Mouse (Mus musculus): ENCODE measurements around the gene Svop. TPM values are rescaled to one million over a fixed set of nuclear protein-coding genes. Genes with fewer than 3 reads are reported as not detected.
A peak's percentile ranks its signal among the peaks of the same experiment; 100 is the strongest.

Gene Svop
- polyA plus RNA-seq, 1 experiment from 2014 or later, result 1.2 TPM

GRCm38 (mm10) chr5:114077009-114077408, 14.4 kb downstream of the Svop start:
- Histone ChIP-seq H3K36me3 (ENCODE audit: control insufficient read depth, insufficient read depth, low read length) (no peaks in the 10 kb centered on the region), H3K4me3 (ENCODE audit: low read depth, low read length) (no peak overlapping the region), H3K27me3 (ENCODE audit: control insufficient read depth, insufficient read depth, low read length) (no peaks in the 10 kb centered on the region), H3K4me1 (replicated peaks; ENCODE audit: control insufficient read depth, insufficient read depth) (no peaks in the 10 kb centered on the region), H3K27ac (replicated peaks) (no peak overlapping the region), H3K9me3 (ENCODE audit: control insufficient read depth, low read length) (no peaks in the 10 kb centered on the region), H3K9ac (ENCODE audit: low read length) (no peak overlapping the region), H3K4me2 (replicated peaks; ENCODE audit: low read depth) (no peak overlapping the region)
- no peak for ATAC-seq (ENCODE audit: low FRiP score, low TSS enrichment)
- 75% methylated on average over 8 of the region's 8 CpGs for WGBS
- no peak for DNase-seq (ENCODE audit: low spot score)
- TF ChIP-seq EP300 (optimal IDR thresholded peaks at IDR 0.05), result no peak
- no peak for TF ChIP-seq CTCF (IDR thresholded peaks at IDR 0.05; ENCODE audit: low read depth)

GRCm38 (mm10) chr5:114072262-114072661, 19.1 kb downstream of the Svop start:
- H3K27me3 ChIP-seq (ENCODE audit: control insufficient read depth, insufficient read depth, low read length), result no peaks in the 10 kb centered on the region
- WGBS, result 40% methylated on average over 2 of the region's 2 CpGs
- no peak overlapping the region for H3K9ac ChIP-seq (ENCODE audit: low read length)
- no peak for DNase-seq (ENCODE audit: low spot score)
- H3K4me1 ChIP-seq (replicated peaks; ENCODE audit: control insufficient read depth, insufficient read depth), result no peaks in the 10 kb centered on the region
- no peak overlapping the region for H3K27ac ChIP-seq (replicated peaks)
- no peaks in the 10 kb centered on the region for H3K36me3 ChIP-seq (ENCODE audit: control insufficient read depth, insufficient read depth, low read length)
- TF ChIP-seq CTCF (IDR thresholded peaks at IDR 0.05; ENCODE audit: low read depth) (no peak), EP300 (optimal IDR thresholded peaks at IDR 0.05) (no peak)
- ATAC-seq (ENCODE audit: low FRiP score, low TSS enrichment), result no peak
- no peaks in the 10 kb centered on the region for H3K9me3 ChIP-seq (ENCODE audit: control insufficient read depth, low read length)
- H3K4me2 ChIP-seq (replicated peaks; ENCODE audit: low read depth), result no peak overlapping the region
- H3K4me3 ChIP-seq (ENCODE audit: low read depth, low read length), result no peak overlapping the region

GRCm38 (mm10) chr5:114070858-114071257, 20.5 kb downstream of the Svop start:
- Histone ChIP-seq H3K9me3 (ENCODE audit: control insufficient read depth, low read length) (no peaks in the 10 kb centered on the region), H3K27ac (replicated peaks) (no peak overlapping the region), H3K4me2 (replicated peaks; ENCODE audit: low read depth) (no peak overlapping the region), H3K27me3 (ENCODE audit: control insufficient read depth, insufficient read depth, low read length) (no peaks in the 10 kb centered on the region), H3K9ac (ENCODE audit: low read length) (no peak overlapping the region), H3K4me3 (ENCODE audit: low read depth, low read length) (no peak overlapping the region), H3K36me3 (ENCODE audit: control insufficient read depth, insufficient read depth, low read length) (no peaks in the 10 kb centered on the region), H3K4me1 (replicated peaks; ENCODE audit: control insufficient read depth, insufficient read depth) (no peaks in the 10 kb centered on the region)
- ATAC-seq (ENCODE audit: low FRiP score, low TSS enrichment) (no peak), DNase-seq (ENCODE audit: low spot score) (no peak)
- TF ChIP-seq EP300 (optimal IDR thresholded peaks at IDR 0.05), result no peak
- peak; percentile 17; the same call in 1 of the 2 replicates for TF ChIP-seq CTCF (IDR thresholded peaks at IDR 0.05; ENCODE audit: low read depth)
- WGBS, result 91% methylated on average over 4 of the region's 4 CpGs

- no peaks in the 10 kb centered on the region for H3K4me1 ChIP-seq (replicated peaks; ENCODE audit: control insufficient read depth, insufficient read depth)
- ATAC-seq (ENCODE audit: low FRiP score, low TSS enrichment), result no peak
- no peak overlapping the region for H3K4me3 ChIP-seq (ENCODE audit: low read depth, low read length)
- H3K9me3 ChIP-seq (ENCODE audit: control insufficient read depth, low read length), result no peaks in the 10 kb centered on the region
- H3K27me3 ChIP-seq (ENCODE audit: control insufficient read depth, insufficient read depth, low read length), result no peaks in the 10 kb centered on the region
- no peaks in the 10 kb centered on the region for H3K36me3 ChIP-seq (ENCODE audit: control insufficient read depth, insufficient read depth, low read length)
- H3K27ac ChIP-seq (replicated peaks), result no peak overlapping the region
- TF ChIP-seq CTCF (IDR thresholded peaks at IDR 0.05; ENCODE audit: low read depth), result no peak
- TF ChIP-seq EP300 (optimal IDR thresholded peaks at IDR 0.05), result no peak
- H3K9ac ChIP-seq (ENCODE audit: low read length), result no peak overlapping the region
- no peak overlapping the region for H3K4me2 ChIP-seq (replicated peaks; ENCODE audit: low read depth)
- no peak for DNase-seq (ENCODE audit: low spot score)
- WGBS, result 71% methylated on average over 9 of the region's 9 CpGs
Observed at GRCm38 (mm10) chr5:114067982-114068381, 23.4 kb downstream of the Svop start.

- ATAC-seq (ENCODE audit: low FRiP score, low TSS enrichment), result no peak
- 85% methylated on average over 9 of the region's 9 CpGs for WGBS
- H3K9ac ChIP-seq (ENCODE audit: low read length), result no peak overlapping the region
- no peaks in the 10 kb centered on the region for H3K27me3 ChIP-seq (ENCODE audit: control insufficient read depth, insufficient read depth, low read length)
- H3K27ac ChIP-seq (replicated peaks), result no peak overlapping the region
- no peaks in the 10 kb centered on the region for H3K9me3 ChIP-seq (ENCODE audit: control insufficient read depth, low read length)
- no peak for TF ChIP-seq CTCF (IDR thresholded peaks at IDR 0.05; ENCODE audit: low read depth)
- no peak for TF ChIP-seq EP300 (optimal IDR thresholded peaks at IDR 0.05)
- DNase-seq (ENCODE audit: low spot score), result no peak
- no peaks in the 10 kb centered on the region for H3K36me3 ChIP-seq (ENCODE audit: control insufficient read depth, insufficient read depth, low read length)
- H3K4me3 ChIP-seq (ENCODE audit: low read depth, low read length), result no peak overlapping the region
- no peaks in the 10 kb centered on the region for H3K4me1 ChIP-seq (replicated peaks; ENCODE audit: control insufficient read depth, insufficient read depth)
- no peak overlapping the region for H3K4me2 ChIP-seq (replicated peaks; ENCODE audit: low read depth)
Observed at GRCm38 (mm10) chr5:114067543-114067942, 23.8 kb downstream of the Svop start.

GRCm38 (mm10) chr5:114066601-114067000, 24.8 kb downstream of the Svop start:
- Histone ChIP-seq H3K36me3 (ENCODE audit: control insufficient read depth, insufficient read depth, low read length) (no peaks in the 10 kb centered on the region), H3K4me1 (replicated peaks; ENCODE audit: control insufficient read depth, insufficient read depth) (no peaks in the 10 kb centered on the region), H3K27me3 (ENCODE audit: control insufficient read depth, insufficient read depth, low read length) (no peaks in the 10 kb centered on the region), H3K9ac (ENCODE audit: low read length) (no peak overlapping the region), H3K27ac (replicated peaks) (no peak overlapping the region), H3K9me3 (ENCODE audit: control insufficient read depth, low read length) (no peaks in the 10 kb centered on the region), H3K4me3 (ENCODE audit: low read depth, low read length) (no peak overlapping the region), H3K4me2 (replicated peaks; ENCODE audit: low read depth) (no peak overlapping the region)
- DNase-seq (ENCODE audit: low spot score), result no peak
- TF ChIP-seq EP300 (optimal IDR thresholded peaks at IDR 0.05) (no peak), CTCF (IDR thresholded peaks at IDR 0.05; ENCODE audit: low read depth) (no peak)
- 39% methylated on average over 6 of the region's 6 CpGs for WGBS
- no peak for ATAC-seq (ENCODE audit: low FRiP score, low TSS enrichment)
